Mouse (Mus musculus) CH12.LX (cell line): ENCODE results near the gene Cdcp1.

Experiments used
- CHD1 ChIP-seq: IDR thresholded peaks from 2 replicates; pipeline ENCODE4 v1.6.1; 2012; ENCODE audit warnings: low read depth, low read length, improper control_type of control experiment, inconsistent platforms
- CHD2 ChIP-seq: IDR thresholded peaks from 2 replicates; pipeline ENCODE4 v1.6.1; 2011; ENCODE audit warnings: low read length, improper control_type of control experiment
- JUND ChIP-seq: conservative IDR thresholded peaks from 2 replicates; pipeline ENCODE4 v1.6.1; 2011; ENCODE audit warnings: low read depth, low read length, improper control_type of control experiment
- NELFE ChIP-seq: IDR thresholded peaks from 2 replicates; pipeline ENCODE4 v1.6.1; 2011; ENCODE audit warnings: low read depth, low read length, improper control_type of control experiment

- no peak for TF ChIP-seq CHD1
- no peak for TF ChIP-seq NELFE
- TF ChIP-seq CHD2 = no peak
- no peak for TF ChIP-seq JUND
Measured at GRCm38 (mm10) chr9:123183226-123183625, 32.6 kb downstream of the Cdcp1 start.
